Mouse (Mus musculus) WW6 (cell line): ENCODE measurements at regions not wholly inside any gene's neighbourhood (a gene's known extent, or its start where the extent isn't known, plus 50 kb on each side); places are given as distances from the start of the nearest gene placed in this dataset.

Experiments
- DNase-seq: peaks from one replicate; pipeline ENCODE4 v3.0.0-alpha.2; 2013; ENCODE audit warnings: low read depth, low spot score

- DNase-seq = no peak
Measured at GRCm38 (mm10) chr11:19740562-19740961, 183.6 kb upstream of the Spred2 start.

GRCm38 (mm10) chr11:19747097-19747972 is 176.8 kb upstream of the Spred2 start:
- peak; percentile 34 for DNase-seq

- DNase-seq = no peak
Measured at GRCm38 (mm10) chr11:19747973-19748559, 176.1 kb upstream of the Spred2 start.

- DNase-seq = no peak
Measured at GRCm38 (mm10) chr11:19758892-19759291, 165.3 kb upstream of the Spred2 start.

- no peak for DNase-seq
Measured at GRCm38 (mm10) chr11:19760861-19761693, 163.1 kb upstream of the Spred2 start.

- no peak for DNase-seq
Measured at GRCm38 (mm10) chr11:19761694-19761976, 162.5 kb upstream of the Spred2 start.

- DNase-seq = no peak
Measured at GRCm38 (mm10) chr11:19767316-19767715, 156.9 kb upstream of the Spred2 start.

- no peak for DNase-seq
Measured at GRCm38 (mm10) chr11:19767871-19768270, 156.3 kb upstream of the Spred2 start.

GRCm38 (mm10) chr11:19768962-19769361 is 155.2 kb upstream of the Spred2 start:
- DNase-seq = no peak

- no peak for DNase-seq
Measured at GRCm38 (mm10) chr11:19774010-19774409, 150.2 kb upstream of the Spred2 start.

GRCm38 (mm10) chr11:19775741-19776140 is 148.4 kb upstream of the Spred2 start:
- DNase-seq = no peak

- no peak for DNase-seq
Measured at GRCm38 (mm10) chr11:19776473-19777200, 147.5 kb upstream of the Spred2 start.

- DNase-seq = no peak
Measured at GRCm38 (mm10) chr11:19778191-19778590, 146.0 kb upstream of the Spred2 start.

- DNase-seq = no peak
Measured at GRCm38 (mm10) chr11:19785110-19785509, 139.1 kb upstream of the Spred2 start.

- no peak for DNase-seq
Measured at GRCm38 (mm10) chr11:19796950-19797670, 127.1 kb upstream of the Spred2 start.

- DNase-seq = no peak
Measured at GRCm38 (mm10) chr11:19809359-19809758, 114.8 kb upstream of the Spred2 start.

- DNase-seq = no peak
Measured at GRCm38 (mm10) chr11:19811271-19811991, 112.7 kb upstream of the Spred2 start.

GRCm38 (mm10) chr11:19811992-19812690 is 112.0 kb upstream of the Spred2 start:
- DNase-seq = no peak

- no peak for DNase-seq
Measured at GRCm38 (mm10) chr11:19813549-19813948, 110.6 kb upstream of the Spred2 start.

GRCm38 (mm10) chr11:19822991-19823390 is 101.2 kb upstream of the Spred2 start:
- no peak for DNase-seq
